ENCODE assay signal across 17 mouse cellular contexts in the genomic region with DNA sequence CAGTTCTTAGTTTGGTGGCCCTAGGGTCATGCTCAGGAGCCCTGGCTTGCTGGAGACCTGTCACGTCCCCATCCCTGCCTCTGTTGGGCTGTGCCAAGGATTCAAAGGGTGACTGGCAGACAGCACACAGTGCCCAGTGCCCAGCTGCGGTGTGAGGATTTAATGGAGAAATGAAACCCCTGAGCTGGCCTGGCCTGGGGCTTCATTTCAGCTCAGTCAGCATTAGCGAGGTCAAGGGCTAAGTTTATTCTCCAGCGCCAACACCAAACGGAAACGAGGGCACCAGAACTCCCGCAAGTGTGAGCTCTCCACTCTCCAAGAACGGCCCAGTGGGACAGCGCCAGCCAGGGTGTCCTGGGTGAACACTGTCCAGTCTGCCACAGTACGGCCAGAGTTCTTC. TPM values are rescaled to one million over a fixed set of nuclear protein-coding genes. Genes with fewer than 3 reads are reported as not detected.
DNase-seq lines count a peak whose midpoint lies in the region; ATAC-seq and TF ChIP-seq lines count a peak whose summit lies in the region.
"Had no signal": no experiment of that assay in that cellular context is flagged by ENCODE, and none has a peak within 500 bp of the region (broad histone marks: within the 10 kb centered on the region; RNA-seq: fewer than 3 reads in every experiment).

No protein-coding gene starts in this region.

- no peak for ATAC-seq in heart, embryonic 16.5 days (replicated peaks; ENCODE audit: extremely low read depth, insufficient read depth, low FRiP score)
- ATAC-seq: forebrain, postnatal 0 days; inflammation-experienced regulatory T-cells, adult 6 months had no signal

- H3K4me1 ChIP-seq in cerebellum, adult 2 months (ENCODE audit: control insufficient read depth, insufficient read depth, low read length): peaks cover 31% of the 10 kb centered on the region
- peaks cover 18% of the 10 kb centered on the region for H3K4me1 ChIP-seq in heart, embryonic 16.5 days (ENCODE audit: control insufficient read depth, insufficient read depth, low read length)
- peaks cover 10% of the 10 kb centered on the region for H3K4me1 ChIP-seq in spleen, adult 2 months (ENCODE audit: control insufficient read depth, insufficient read depth, insufficient read length)

- no peak overlapping the region for H3K4me2 ChIP-seq in heart, embryonic 16.5 days (ENCODE audit: low read depth, low read length)

- H3K9me3 ChIP-seq in heart, embryonic 16.5 days (replicated peaks; ENCODE audit: control insufficient read depth, low read length): no peaks in the 10 kb centered on the region
- H3K9me3 ChIP-seq: embryonic facial prominence, embryonic 10.5 days had no signal

- peak overlapping the region; percentile 76 for H3K4me3 ChIP-seq in cerebellum, adult 2 months (replicated peaks; ENCODE audit: insufficient read depth, low read depth, low read length)
- no peak overlapping the region for H3K4me3 ChIP-seq in heart, embryonic 16.5 days (ENCODE audit: low read length)
- no peak overlapping the region for H3K4me3 ChIP-seq in spleen, adult 2 months (ENCODE audit: extremely low read depth, insufficient read depth, insufficient read length)
- H3K4me3 ChIP-seq: embryonic facial prominence, embryonic 10.5 days had no signal

- no peak for TF ChIP-seq CTCF in cerebellum, adult 2 months (IDR thresholded peaks at IDR 0.05; ENCODE audit: borderline replicate concordance, insufficient read depth, low read depth, low read length)
- no peak for TF ChIP-seq CTCF in spleen, adult 2 months (IDR thresholded peaks at IDR 0.05; ENCODE audit: extremely low read depth, insufficient read depth, insufficient read length, insufficient replicate concordance)

- TF ChIP-seq POLR2A in cerebellum, adult 2 months (IDR thresholded peaks at IDR 0.05; ENCODE audit: borderline replicate concordance, insufficient read depth, low read length): no peak
- no peak for TF ChIP-seq POLR2A in spleen, adult 2 months (IDR thresholded peaks at IDR 0.05; ENCODE audit: low read depth, low read length)

- H3K27ac ChIP-seq in cerebellum, adult 2 months (ENCODE audit: insufficient read depth, low read length): peak overlapping the region; percentile 95
- H3K27ac ChIP-seq in heart, embryonic 16.5 days (ENCODE audit: low read length): peak overlapping the region; percentile 77
- H3K27ac ChIP-seq in spleen, adult 2 months (ENCODE audit: insufficient read depth, low read length): peak overlapping the region; percentile 15; the same call in 1 of the 2 replicates
- H3K27ac ChIP-seq: embryonic facial prominence, embryonic 10.5 days; liver, embryonic 14.5 days had no signal

- 0 out of 2 replicates have a peak overlapping the region, but pooled peaks have one; percentile 51 for H3K9ac ChIP-seq in heart, embryonic 16.5 days (ENCODE audit: low read length)
- H3K9ac ChIP-seq: liver, embryonic 14.5 days had no signal

- 11% methylated on average over 10 of the region's 10 CpGs for WGBS in cerebellum, adult 2 months
- 79% methylated on average over 10 of the region's 10 CpGs for WGBS in heart, embryonic 16.5 days
- WGBS in spleen, adult 2 months: 87% methylated on average over 10 of the region's 10 CpGs

- peaks cover 16% of the 10 kb centered on the region for H3K36me3 ChIP-seq in heart, embryonic 16.5 days (ENCODE audit: control insufficient read depth, insufficient read depth)
- H3K36me3 ChIP-seq in spleen, adult 2 months (ENCODE audit: control insufficient read depth, insufficient read depth, low read length): peaks cover 21% of the 10 kb centered on the region

- DNase-seq in cerebellum, adult 2 months: peak in 1 of 2 experiments; percentile 55
- no peak for DNase-seq in cerebellum, adult 9-10 months
- no peak for DNase-seq in heart, postnatal 36 days
- DNase-seq in spleen, adult 2 months (ENCODE audit: low read depth in 1 of 2, low spot score in 2 of 2): no peak
- no peak for DNase-seq in spleen, postnatal 10 days (ENCODE audit: low spot score in 2 of 2)
- no peak for DNase-seq in frontal cortex, postnatal 14 days (ENCODE audit: low spot score in 2 of 2)
- no peak for DNase-seq in embryo, embryonic 9.5 days (ENCODE audit: extremely low spot score)
- DNase-seq: adrenal gland, postnatal 25 days; forebrain, postnatal 0 days; midbrain, embryonic 14.5 days; right cerebral cortex, postnatal 4 days; thymus, postnatal 36 days had no signal

- no peaks in the 10 kb centered on the region for H3K27me3 ChIP-seq in cerebellum, adult 2 months (ENCODE audit: control insufficient read depth, insufficient read depth, low read length)
- H3K27me3 ChIP-seq in heart, embryonic 16.5 days (ENCODE audit: control insufficient read depth, insufficient read depth, low read length): no peaks in the 10 kb centered on the region
- no peaks in the 10 kb centered on the region for H3K27me3 ChIP-seq in spleen, adult 2 months (ENCODE audit: control insufficient read depth, insufficient read depth, low read length)

- intact Hi-C loops in heart, postnatal 36 days (cut with DNase I): no loop called here

RNA-seq across cellular contexts. Expression of gene St6galnac4, which starts 3.3 kb away (rescaled TPM):
- 91.4 and 101 TPM in 2 replicates for polyA plus RNA-seq in cerebellum, adult 2 months (2012; rRNA removed)
- polyA plus RNA-seq in heart, embryonic 16.5 days (2015; fragmentation: Nextera tagmentation; extraction: Ambion mirVana): 40.6 and 40.7 TPM in 2 replicates
- 10 to 100 TPM; 18.7 to 21.7 TPM for total RNA-seq in heart, postnatal 36 days (2021)
- polyA plus RNA-seq in spleen, adult 2 months (2012; rRNA removed): 34.2 and 40.4 TPM in 2 replicates

RNA-seq across cellular contexts. Expression of gene St6galnac6, which starts 9.3 kb away (rescaled TPM):
- 89.5 TPM in 2 replicates for polyA plus RNA-seq in cerebellum, adult 2 months (2012; rRNA removed)
- 33.4 and 34.1 TPM in 2 replicates for polyA plus RNA-seq in heart, embryonic 16.5 days (2015; fragmentation: Nextera tagmentation; extraction: Ambion mirVana)
- 100 to 1,000 TPM; 108 to 116 TPM for total RNA-seq in heart, postnatal 36 days (2021)
- polyA plus RNA-seq in spleen, adult 2 months (2012; rRNA removed): 22.3 and 32.4 TPM in 2 replicates

RNA-seq across cellular contexts. Expression of gene 9430097D07Rik, which starts 14.7 kb away (rescaled TPM):
- 0.59 and 0.60 TPM in 2 replicates for polyA plus RNA-seq in cerebellum, adult 2 months (2012; rRNA removed)
- not detected in 2 replicates for polyA plus RNA-seq in heart, embryonic 16.5 days (2015; fragmentation: Nextera tagmentation; extraction: Ambion mirVana)
- total RNA-seq in heart, postnatal 36 days (2021): not detected
- polyA plus RNA-seq in spleen, adult 2 months (2012; rRNA removed): not detected in 2 replicates
- total RNA-seq: adrenal gland, postnatal 25 days had no signal
- polyA plus RNA-seq: heart, embryonic 14.5 days had no signal

RNA-seq across cellular contexts. Expression of gene Pip5kl1, which starts 15.6 kb away (rescaled TPM):
- polyA plus RNA-seq in cerebellum, adult 2 months (2012; rRNA removed): 25.2 and 28.4 TPM in 2 replicates
- 0.16 and 0.32 TPM in 2 replicates for polyA plus RNA-seq in heart, embryonic 16.5 days (2015; fragmentation: Nextera tagmentation; extraction: Ambion mirVana)
- total RNA-seq in heart, postnatal 36 days (2021): under 1 TPM in 1 of 2 experiments, not detected in 1; 0.43 TPM
- 0.06 and 0.40 TPM in 2 replicates for polyA plus RNA-seq in spleen, adult 2 months (2012; rRNA removed)
- total RNA-seq: adrenal gland, postnatal 25 days had no signal
- polyA plus RNA-seq: heart, embryonic 14.5 days; inflammation-experienced regulatory T-cells, adult 6 months had no signal

RNA-seq across cellular contexts. Expression of gene Dpm2, which starts 19.6 kb away (rescaled TPM):
- polyA plus RNA-seq in cerebellum, adult 2 months (2012; rRNA removed): 131 and 137 TPM in 2 replicates
- 72.1 and 73.0 TPM in 2 replicates for polyA plus RNA-seq in heart, embryonic 16.5 days (2015; fragmentation: Nextera tagmentation; extraction: Ambion mirVana)
- 10 to 100 TPM; 17.9 to 21.3 TPM for total RNA-seq in heart, postnatal 36 days (2021)
- 85.8 and 96.9 TPM in 2 replicates for polyA plus RNA-seq in spleen, adult 2 months (2012; rRNA removed)

Comparison
In these comparisons a context has a peak if more than half of its experiments do, and no peak if none do; other contexts are left out.
1. H3K27ac ChIP-seq: peak in every context shown above with its lines; median percentile 95 in cerebellum, adult 2 months; 77 in heart, embryonic 16.5 days; 15 in spleen, adult 2 months.